Mouse (Mus musculus) stomach, postnatal 0 days (tissue): ENCODE measurements around the gene Cd8a.

Experiments
- CTCF ChIP-seq: IDR thresholded peaks from 2 replicates; pipeline ENCODE4 v1.5.1; 2016; ENCODE audit warnings: antibody characterized with exemption, low read depth, mild to moderate bottlenecking, moderate library complexity
- EP300 ChIP-seq: optimal IDR thresholded peaks from 2 replicates; pipeline ENCODE3; 2016; ENCODE audit warnings: antibody characterized with exemption

DNA sequence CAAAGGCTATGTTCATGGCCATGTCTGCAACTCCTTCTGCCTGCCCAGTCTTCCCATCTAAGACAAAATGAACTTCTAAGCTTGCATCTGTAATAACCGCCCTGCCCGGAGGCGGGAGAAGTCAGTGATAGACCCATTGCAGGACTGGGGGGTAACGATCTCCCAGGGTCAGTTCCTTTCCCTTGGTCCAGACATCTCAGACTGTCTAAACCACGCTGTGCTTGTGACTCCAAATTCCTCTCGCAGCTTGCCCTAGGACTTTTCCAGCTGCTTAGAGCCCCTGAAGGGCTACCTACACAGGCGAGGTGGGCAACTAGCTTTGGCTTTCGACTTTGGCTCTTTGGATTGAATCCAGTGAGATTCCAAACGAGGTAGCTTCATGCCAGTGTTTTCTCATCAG, 48.4 kb upstream of the Cd8a start:
- TF ChIP-seq EP300 = no peak
- TF ChIP-seq CTCF = no peak
